Mouse (Mus musculus) NIH3T3 (cell line): ENCODE measurements at regions not wholly inside any gene's neighbourhood (a gene's known extent, or its start where the extent isn't known, plus 50 kb on each side); places are given as distances from the start of the nearest gene placed in this dataset.

Experiments
- DNase-seq: peaks from one replicate; pipeline ENCODE4 v3.0.0-alpha.2; 2012; ENCODE audit warnings: low read depth

- DNase-seq, result no peak
Measured at GRCm38 (mm10) chr7:73637810-73638125, 96.1 kb upstream of the Chd2 start.

GRCm38 (mm10) chr7:73637101-73637809 is 95.6 kb upstream of the Chd2 start:
- no peak for DNase-seq

- DNase-seq, result no peak
Measured at GRCm38 (mm10) chr7:73635422-73635821, 93.8 kb upstream of the Chd2 start.

- DNase-seq, result no peak
Measured at GRCm38 (mm10) chr7:73630790-73631189, 89.2 kb upstream of the Chd2 start.

- no peak for DNase-seq
Measured at GRCm38 (mm10) chr7:73629182-73629581, 87.6 kb upstream of the Chd2 start.

- peak; percentile 91 for DNase-seq
Measured at GRCm38 (mm10) chr7:73628071-73628470, 86.4 kb upstream of the Chd2 start.

GRCm38 (mm10) chr7:73626291-73626690 is 84.7 kb upstream of the Chd2 start:
- no peak for DNase-seq

GRCm38 (mm10) chr7:73625651-73626050 is 84.0 kb upstream of the Chd2 start:
- DNase-seq, result no peak

- DNase-seq, result no peak
Measured at GRCm38 (mm10) chr7:73624992-73625391, 83.4 kb upstream of the Chd2 start.

GRCm38 (mm10) chr7:73624093-73624600 is 82.5 kb upstream of the Chd2 start:
- DNase-seq, result no peak

GRCm38 (mm10) chr7:73622468-73622867 is 80.8 kb upstream of the Chd2 start:
- DNase-seq, result no peak

GRCm38 (mm10) chr7:73620341-73620740 is 78.7 kb upstream of the Chd2 start:
- DNase-seq, result no peak

- peak; percentile 51 for DNase-seq
Measured at GRCm38 (mm10) chr7:73618758-73619416, 77.3 kb upstream of the Chd2 start.

GRCm38 (mm10) chr7:73617910-73618757 is 76.5 kb upstream of the Chd2 start:
- DNase-seq, result peak; percentile 100

- peak; percentile 86 for DNase-seq
Measured at GRCm38 (mm10) chr7:73616971-73617906, 75.6 kb upstream of the Chd2 start.

- peak; percentile 43 for DNase-seq
Measured at GRCm38 (mm10) chr7:73616015-73616414, 74.4 kb upstream of the Chd2 start.

GRCm38 (mm10) chr7:73614840-73615555 is 73.4 kb upstream of the Chd2 start:
- peak; percentile 28 for DNase-seq

GRCm38 (mm10) chr7:73614341-73614740 is 72.7 kb upstream of the Chd2 start:
- DNase-seq, result peak; percentile 37

GRCm38 (mm10) chr7:73612752-73613092 is 71.1 kb upstream of the Chd2 start:
- peak; percentile 76 for DNase-seq

- DNase-seq, result peak; percentile 67
Measured at GRCm38 (mm10) chr7:73611866-73612751, 70.5 kb upstream of the Chd2 start.
